Mouse (Mus musculus) bone marrow, adult 2 months (tissue): ENCODE results near the gene 1600015I10Rik. TPM values are rescaled to one million over a fixed set of nuclear protein-coding genes. Genes with fewer than 3 reads are reported as not detected.

ENCODE experiments used
- H3K27ac ChIP-seq: fragments of 200-500 bp; 2 replicates; pipeline ENCODE4 v1.5.1; 2012; ENCODE audit warnings: low read depth, mild to moderate bottlenecking, control low read depth, inconsistent platforms, low read length; ENCODE audit not compliant: control insufficient read depth, poor library complexity, insufficient read depth
- H3K4me1 ChIP-seq: fragments of 200-500 bp; 2 replicates; pipeline ENCODE4 v1.6.1; 2011; ENCODE audit warnings: low read length; ENCODE audit not compliant: control insufficient read depth, insufficient read depth
- H3K4me3 ChIP-seq: fragments of 200-500 bp; replicated peaks from 2 replicates; pipeline ENCODE3; 2011; ENCODE audit warnings: mild to moderate bottlenecking, low read depth, low read length, control low read depth; ENCODE audit not compliant: control insufficient read depth
- CTCF ChIP-seq: fragments of 200-500 bp; IDR thresholded peaks from 2 replicates; pipeline ENCODE4 v1.5.1; 2011; ENCODE audit warnings: low read length, control low read depth; ENCODE audit not compliant: control insufficient read depth, insufficient read depth
- POLR2A ChIP-seq: fragments of 200-500 bp; IDR thresholded peaks from 2 replicates; pipeline ENCODE4 v1.6.1; 2011; ENCODE audit warnings: low read depth, mild to moderate bottlenecking, control low read depth, low read length, borderline replicate concordance; ENCODE audit not compliant: control insufficient read depth
- WGBS: fragments of 180-500 bp; shearing (Covaris S2); methylation state at CpG from one replicate; pipeline ENCODE4 v1.1.7; 2018; 5-methylcytosine and 5-hydroxymethylcytosine counted together
- polyA plus RNA-seq: library from polyadenylated mRNA; stranded (reverse); fragments of >200 nt; gene quantifications from 2 replicates; pipeline ENCODE4 v1.2.4, GENCODE M21; 2011; ENCODE audit warnings: low replicate concordance; ENCODE audit not compliant: missing spikeins, insufficient read depth, insufficient read length

The 1600015I10Rik gene
- polyA plus RNA-seq, 1 experiment, result not detected

DNA sequence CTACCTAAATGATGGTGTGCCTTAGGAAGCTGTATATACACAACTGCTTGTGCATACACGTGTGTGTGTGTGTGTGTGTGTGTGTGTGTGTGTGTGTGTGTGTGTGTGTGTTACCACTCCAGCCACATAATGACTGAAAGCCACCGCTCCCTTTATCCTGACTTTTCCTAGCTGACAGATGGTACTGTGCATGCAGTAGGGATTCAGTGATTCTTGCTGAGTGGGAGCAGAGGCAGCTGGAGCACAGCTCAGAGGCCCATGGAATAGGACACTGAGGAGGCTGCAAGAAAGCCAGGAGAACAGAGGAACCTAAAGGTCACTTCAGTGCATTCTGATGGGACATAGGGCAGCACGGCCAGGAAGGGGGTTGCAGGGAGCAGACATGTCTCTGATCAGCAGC lies 52.6 kb downstream of the 1600015I10Rik start:
- Histone ChIP-seq H3K4me3 (no peak overlapping the region), H3K27ac (no peak overlapping the region), H3K4me1 (no peaks in the 10 kb centered on the region)
- TF ChIP-seq POLR2A (no peak), CTCF (no peak)
- 69% methylated on average over 3 of the region's 3 CpGs for WGBS

Other genes with a start within 250 kb of the 1600015I10Rik start
- gene Gimap4, start 245.3 kb upstream of the 1600015I10Rik start, polyA plus RNA-seq, result 20.7 and 41.0 TPM in 2 replicates
- gene Gimap6, start 221.7 kb upstream of the 1600015I10Rik start, polyA plus RNA-seq, result 45.1 and 77.9 TPM in 2 replicates
- gene Gm28053, start 211.3 kb upstream of the 1600015I10Rik start, polyA plus RNA-seq, result 15.2 TPM in 1 of 2 replicates, not detected in the other
- gene Gimap7, start 211.3 kb upstream of the 1600015I10Rik start, polyA plus RNA-seq, result 3.6 and 5.2 TPM in 2 replicates
- gene Gimap1, start 190.8 kb upstream of the 1600015I10Rik start, polyA plus RNA-seq, result 19.3 and 26.4 TPM in 2 replicates
- 4.7 and 7.9 TPM in 2 replicates for gene Gimap5, start 183.7 kb upstream of the 1600015I10Rik start, polyA plus RNA-seq
- gene Gimap3, start 159.0 kb upstream of the 1600015I10Rik start, polyA plus RNA-seq, result 15.3 and 36.7 TPM in 2 replicates
- 17.9 and 24.6 TPM in 2 replicates for gene Tmem176a, start 89.0 kb upstream of the 1600015I10Rik start, polyA plus RNA-seq
- gene Tmem176b, start 88.4 kb upstream of the 1600015I10Rik start, polyA plus RNA-seq, result 17.2 and 26.5 TPM in 2 replicates
- gene Aoc1, start 57.0 kb upstream of the 1600015I10Rik start, polyA plus RNA-seq, result not detected in 2 replicates
- not detected in 2 replicates for gene Doxl2, start 45.1 kb downstream of the 1600015I10Rik start, polyA plus RNA-seq
- not detected in 2 replicates for gene Svs1, start 57.0 kb downstream of the 1600015I10Rik start, polyA plus RNA-seq
- 2.6 TPM in 1 of 2 replicates, not detected in the other for gene Gpnmb, start 106.7 kb downstream of the 1600015I10Rik start, polyA plus RNA-seq
- gene Malsu1, start 143.9 kb downstream of the 1600015I10Rik start, polyA plus RNA-seq, result 13.7 and 21.1 TPM in 2 replicates